In genomic region chr8:83666866-83667234, GRCm38 (mm10) we compare ENCODE assay signal across 9 mouse cellular contexts. TPM values are rescaled to one million over a fixed set of nuclear protein-coding genes. Genes with fewer than 3 reads are reported as not detected.
DNase-seq lines count a peak whose midpoint lies in the region; ATAC-seq and TF ChIP-seq lines count a peak whose summit lies in the region.
"Had no signal": no experiment of that assay in that cellular context is flagged by ENCODE, and none has a peak within 500 bp of the region (broad histone marks: within the 10 kb centered on the region; RNA-seq: fewer than 3 reads in every experiment).

No protein-coding gene starts in this region.

- H3K9me3 ChIP-seq in kidney, embryonic 14.5 days (ENCODE audit: control insufficient read depth, low read length) = no peaks in the 10 kb centered on the region
- H3K9me3 ChIP-seq in ES-Bruce4 (replicated peaks; ENCODE audit: control insufficient read depth, insufficient read depth, low read length, poor library complexity, severe bottlenecking) = no peaks in the 10 kb centered on the region
- H3K9me3 ChIP-seq in embryonic facial prominence, embryonic 13.5 days = no peaks in the 10 kb centered on the region
- H3K9me3 ChIP-seq in intestine, postnatal 0 days (ENCODE audit: control insufficient read depth) = no peaks in the 10 kb centered on the region

- H3K27me3 ChIP-seq in kidney, embryonic 14.5 days (ENCODE audit: control insufficient read depth, insufficient read depth, low read length) = no peaks in the 10 kb centered on the region
- H3K27me3 ChIP-seq in ES-Bruce4 (ENCODE audit: control insufficient read depth, insufficient read depth, low read length, poor library complexity, severe bottlenecking) = no peaks in the 10 kb centered on the region
- H3K27me3 ChIP-seq in embryonic facial prominence, embryonic 13.5 days = peaks cover 5% of the 10 kb centered on the region; the same call in 1 of the 2 replicates
- H3K27me3 ChIP-seq in intestine, postnatal 0 days (replicated peaks; ENCODE audit: control insufficient read depth, insufficient read depth, low read length) = no peaks in the 10 kb centered on the region

- peaks cover 33% of the 10 kb centered on the region for H3K36me3 ChIP-seq in kidney, embryonic 14.5 days (ENCODE audit: control insufficient read depth, insufficient read depth, low read length)
- H3K36me3 ChIP-seq in ES-Bruce4 (ENCODE audit: control insufficient read depth, insufficient read depth, low read length, poor library complexity, severe bottlenecking) = 0 out of 2 replicates have a peak, but pooled peaks cover 3% of the 10 kb centered on the region
- peaks cover 44% of the 10 kb centered on the region for H3K36me3 ChIP-seq in embryonic facial prominence, embryonic 13.5 days
- H3K36me3 ChIP-seq in intestine, postnatal 0 days (ENCODE audit: control insufficient read depth, insufficient read depth) = peaks cover 39% of the 10 kb centered on the region

- no peak for TF ChIP-seq POLR2A in ES-Bruce4 (IDR thresholded peaks at IDR 0.05; ENCODE audit: insufficient read depth, low read length)

- ATAC-seq in kidney, embryonic 14.5 days (ENCODE audit: low FRiP score, low TSS enrichment) = no peak
- no peak for ATAC-seq in embryonic facial prominence, embryonic 13.5 days (ENCODE audit: insufficient number of reproducible peaks, insufficient read depth, low FRiP score, low TSS enrichment, low read depth)
- ATAC-seq in intestine, postnatal 0 days = no peak

- no peak for DNase-seq in kidney, postnatal 4 days
- no peak for DNase-seq in ovary, postnatal 36 days (ENCODE audit: low spot score)
- DNase-seq in thymus, postnatal 25 days = no peak
- no peak for DNase-seq in adrenal gland, adult 18-20 months (ENCODE audit: low spot score in 2 of 2)

- TF ChIP-seq EP300 in ES-Bruce4 (IDR thresholded peaks at IDR 0.05; ENCODE audit: insufficient read depth, low read depth, low read length) = no peak

- TF ChIP-seq CTCF in ES-Bruce4 (IDR thresholded peaks at IDR 0.05; ENCODE audit: low read depth, low read length) = no peak
- no peak for TF ChIP-seq CTCF in intestine, postnatal 0 days (IDR thresholded peaks at IDR 0.05; ENCODE audit: low read depth)

- no peak overlapping the region for H3K4me3 ChIP-seq in kidney, embryonic 14.5 days (ENCODE audit: low read length)
- no peak overlapping the region for H3K4me3 ChIP-seq in ES-Bruce4 (ENCODE audit: low read depth, low read length)
- H3K4me3 ChIP-seq in embryonic facial prominence, embryonic 13.5 days = 0 out of 2 replicates have a peak overlapping the region, but pooled peaks have one; percentile 14
- 0 out of 2 replicates have a peak overlapping the region, but pooled peaks have one; percentile 9 for H3K4me3 ChIP-seq in intestine, postnatal 0 days (ENCODE audit: low read depth, low read length)

- WGBS in kidney, embryonic 14.5 days = 92% methylated on average over 3 of the region's 3 CpGs
- WGBS in embryonic facial prominence, embryonic 13.5 days = 97% methylated on average over 3 of the region's 3 CpGs
- WGBS in intestine, postnatal 0 days = 93% methylated on average over 3 of the region's 3 CpGs

- H3K4me1 ChIP-seq in kidney, embryonic 14.5 days (ENCODE audit: control insufficient read depth, insufficient read depth, low read length) = peaks cover 52% of the 10 kb centered on the region
- H3K4me1 ChIP-seq in ES-Bruce4 (ENCODE audit: control insufficient read depth, insufficient read depth, low read length) = peaks cover 1% of the 10 kb centered on the region
- H3K4me1 ChIP-seq in embryonic facial prominence, embryonic 13.5 days = peaks cover 68% of the 10 kb centered on the region
- peaks cover 15% of the 10 kb centered on the region; the same call in 1 of the 2 replicates for H3K4me1 ChIP-seq in intestine, postnatal 0 days (replicated peaks; ENCODE audit: control insufficient read depth, insufficient read depth, low read length)

- H3K27ac ChIP-seq in kidney, embryonic 14.5 days (ENCODE audit: low read depth, low read length) = peak overlapping the region; percentile 74; the same call in 1 of the 2 replicates
- H3K27ac ChIP-seq in ES-Bruce4 (ENCODE audit: insufficient read depth, low read length) = no peak overlapping the region
- H3K27ac ChIP-seq in embryonic facial prominence, embryonic 13.5 days = peak overlapping the region; percentile 90
- no peak overlapping the region for H3K27ac ChIP-seq in intestine, postnatal 0 days (ENCODE audit: low read depth, low read length)
- H3K27ac ChIP-seq: liver, embryonic 14.5 days had no signal

- H3K9ac ChIP-seq in kidney, embryonic 14.5 days (ENCODE audit: low read depth, low read length) = peak overlapping the region; percentile 31; the same call in 1 of the 2 replicates
- 0 out of 2 replicates have a peak overlapping the region, but pooled peaks have one; percentile 12 for H3K9ac ChIP-seq in ES-Bruce4 (ENCODE audit: low read depth, poor library complexity, severe bottlenecking)
- H3K9ac ChIP-seq in embryonic facial prominence, embryonic 13.5 days = peak overlapping the region; percentile 55; the same call in 1 of the 2 replicates
- no peak overlapping the region for H3K9ac ChIP-seq in intestine, postnatal 0 days (ENCODE audit: low read depth, low read length)
- H3K9ac ChIP-seq: liver, embryonic 14.5 days had no signal

- H3K4me2 ChIP-seq in kidney, embryonic 14.5 days (replicated peaks; ENCODE audit: low read depth, low read length) = peak overlapping the region; percentile 19
- peak overlapping the region; percentile 32 for H3K4me2 ChIP-seq in embryonic facial prominence, embryonic 13.5 days
- peak overlapping the region; percentile 43; the same call in 1 of the 2 replicates for H3K4me2 ChIP-seq in intestine, postnatal 0 days (replicated peaks; ENCODE audit: low read depth)

RNA-seq across cellular contexts. Expression of gene Ptger1, which starts 0.4 kb away (rescaled TPM):
- 0.97 and 1.3 TPM in 2 replicates for polyA plus RNA-seq in kidney, embryonic 14.5 days (2014; fragmentation: Nextera tagmentation; extraction: Ambion mirVana)
- 0.58 TPM in 1 of 2 replicates, not detected in the other for polyA plus RNA-seq in ES-Bruce4 (2011; ENCODE audit: insufficient read depth, insufficient read length, low read depth, missing spikeins)
- polyA plus RNA-seq in embryonic facial prominence, embryonic 13.5 days (2015; fragmentation: Nextera tagmentation; extraction: Ambion mirVana) = 1.5 and 2.1 TPM in 2 replicates
- 1.1 and 1.2 TPM in 2 replicates for polyA plus RNA-seq in intestine, postnatal 0 days (2015; fragmentation: Nextera tagmentation; extraction: Ambion mirVana)
- total RNA-seq in adrenal gland, adult 18-20 months (2021) = under 1 TPM; 0.45 to 0.99 TPM

RNA-seq across cellular contexts. Expression of gene Gipc1, which starts 14.4 kb away (rescaled TPM):
- polyA plus RNA-seq in kidney, embryonic 14.5 days (2014; fragmentation: Nextera tagmentation; extraction: Ambion mirVana) = 168 and 210 TPM in 2 replicates
- 42.5 and 43.7 TPM in 2 replicates for polyA plus RNA-seq in ES-Bruce4 (2011; ENCODE audit: insufficient read depth, insufficient read length, low read depth, missing spikeins)
- polyA plus RNA-seq in embryonic facial prominence, embryonic 13.5 days (2015; fragmentation: Nextera tagmentation; extraction: Ambion mirVana) = 186 and 190 TPM in 2 replicates
- 76.1 and 79.3 TPM in 2 replicates for polyA plus RNA-seq in intestine, postnatal 0 days (2015; fragmentation: Nextera tagmentation; extraction: Ambion mirVana)
- total RNA-seq in adrenal gland, adult 18-20 months (2021) = 10 to 100 TPM; 26.2 to 29.8 TPM

RNA-seq across cellular contexts. Expression of gene Pkn1, which starts 32.1 kb away (rescaled TPM):
- polyA plus RNA-seq in kidney, embryonic 14.5 days (2014; fragmentation: Nextera tagmentation; extraction: Ambion mirVana) = 23.8 and 36.1 TPM in 2 replicates
- 19.9 and 20.2 TPM in 2 replicates for polyA plus RNA-seq in ES-Bruce4 (2011; ENCODE audit: insufficient read depth, insufficient read length, low read depth, missing spikeins)
- polyA plus RNA-seq in embryonic facial prominence, embryonic 13.5 days (2015; fragmentation: Nextera tagmentation; extraction: Ambion mirVana) = 23.5 and 24.0 TPM in 2 replicates
- polyA plus RNA-seq in intestine, postnatal 0 days (2015; fragmentation: Nextera tagmentation; extraction: Ambion mirVana) = 37.0 and 40.2 TPM in 2 replicates
- 100 to 1,000 TPM; 124 to 126 TPM for total RNA-seq in adrenal gland, adult 18-20 months (2021)

RNA-seq across cellular contexts. Expression of gene Ddx39, which starts 48.1 kb away (rescaled TPM):
- 193 and 194 TPM in 2 replicates for polyA plus RNA-seq in kidney, embryonic 14.5 days (2014; fragmentation: Nextera tagmentation; extraction: Ambion mirVana)
- 117 and 121 TPM in 2 replicates for polyA plus RNA-seq in ES-Bruce4 (2011; ENCODE audit: insufficient read depth, insufficient read length, low read depth, missing spikeins)
- polyA plus RNA-seq in embryonic facial prominence, embryonic 13.5 days (2015; fragmentation: Nextera tagmentation; extraction: Ambion mirVana) = 131 and 148 TPM in 2 replicates
- 69.8 and 75.5 TPM in 2 replicates for polyA plus RNA-seq in intestine, postnatal 0 days (2015; fragmentation: Nextera tagmentation; extraction: Ambion mirVana)
- total RNA-seq in adrenal gland, adult 18-20 months (2021) = 10 to 100 TPM; 17.5 to 20.5 TPM

RNA-seq across cellular contexts. Expression of gene Dnajb1, which starts 58.9 kb away (rescaled TPM):
- 42.5 and 48.9 TPM in 2 replicates for polyA plus RNA-seq in kidney, embryonic 14.5 days (2014; fragmentation: Nextera tagmentation; extraction: Ambion mirVana)
- 28.2 and 32.2 TPM in 2 replicates for polyA plus RNA-seq in ES-Bruce4 (2011; ENCODE audit: insufficient read depth, insufficient read length, low read depth, missing spikeins)
- polyA plus RNA-seq in embryonic facial prominence, embryonic 13.5 days (2015; fragmentation: Nextera tagmentation; extraction: Ambion mirVana) = 63.2 and 68.8 TPM in 2 replicates
- 26.1 and 28.8 TPM in 2 replicates for polyA plus RNA-seq in intestine, postnatal 0 days (2015; fragmentation: Nextera tagmentation; extraction: Ambion mirVana)
- 10 to 100 TPM; 75.9 to 83.0 TPM for total RNA-seq in adrenal gland, adult 18-20 months (2021)

Comparison
In these comparisons a context has a peak if more than half of its experiments do, and no peak if none do; other contexts are left out.
1. H3K27ac ChIP-seq: peak in kidney, embryonic 14.5 days (single experiment) and embryonic facial prominence, embryonic 13.5 days (single experiment); none in ES-Bruce4 (single experiment) and intestine, postnatal 0 days (single experiment).
2. H3K4me3 ChIP-seq: peak in embryonic facial prominence, embryonic 13.5 days (single experiment) and intestine, postnatal 0 days (single experiment); none in kidney, embryonic 14.5 days (single experiment) and ES-Bruce4 (single experiment).
3. Peak in every context shown above with its lines, with median percentiles within 50 percentile points of each other: H3K4me2 ChIP-seq.